Mouse (Mus musculus): ENCODE results near the gene Tulp4. TPM values are rescaled to one million over a fixed set of nuclear protein-coding genes. Genes with fewer than 3 reads are reported as not detected.

Gene Tulp4
- polyA plus RNA-seq, 1 experiment from 2014 or later, result 37.0 TPM

- Histone ChIP-seq H3K27ac (ENCODE audit: low read depth, low read length) (no peak overlapping the region), H3K27me3 (replicated peaks; ENCODE audit: control insufficient read depth, insufficient read depth, low read length) (no peaks in the 10 kb centered on the region), H3K9ac (ENCODE audit: low read depth, low read length) (no peak overlapping the region), H3K4me1 (replicated peaks; ENCODE audit: control insufficient read depth, insufficient read depth, low read length) (no peaks in the 10 kb centered on the region), H3K36me3 (ENCODE audit: control insufficient read depth, insufficient read depth) (no peaks in the 10 kb centered on the region), H3K9me3 (ENCODE audit: control insufficient read depth) (no peaks in the 10 kb centered on the region), H3K4me2 (replicated peaks; ENCODE audit: low read depth) (no peak overlapping the region), H3K4me3 (ENCODE audit: low read depth, low read length) (no peak overlapping the region)
- 60% methylated on average over 9 of the region's 9 CpGs for WGBS
- peak; percentile 56; the same call in 1 of the 2 replicates for ATAC-seq
- TF ChIP-seq CTCF (IDR thresholded peaks at IDR 0.05; ENCODE audit: low read depth), result no peak
These were observed 8.8 kb downstream of the Tulp4 start for GRCm38 (mm10) chr17:6115085-6115484.

GRCm38 (mm10) chr17:6117148-6117725, 11.0 kb downstream of the Tulp4 start:
- Histone ChIP-seq H3K4me1 (replicated peaks; ENCODE audit: control insufficient read depth, insufficient read depth, low read length) (no peaks in the 10 kb centered on the region), H3K27me3 (replicated peaks; ENCODE audit: control insufficient read depth, insufficient read depth, low read length) (no peaks in the 10 kb centered on the region), H3K27ac (ENCODE audit: low read depth, low read length) (no peak overlapping the region), H3K4me2 (replicated peaks; ENCODE audit: low read depth) (no peak overlapping the region), H3K9me3 (ENCODE audit: control insufficient read depth) (no peaks in the 10 kb centered on the region), H3K9ac (ENCODE audit: low read depth, low read length) (no peak overlapping the region), H3K4me3 (ENCODE audit: low read depth, low read length) (no peak overlapping the region), H3K36me3 (ENCODE audit: control insufficient read depth, insufficient read depth) (peaks cover 8% of the 10 kb centered on the region)
- 72% methylated on average over 4 of the region's 4 CpGs for WGBS
- ATAC-seq, result no peak
- TF ChIP-seq CTCF (IDR thresholded peaks at IDR 0.05; ENCODE audit: low read depth), result no peak

- H3K4me1 ChIP-seq (replicated peaks; ENCODE audit: control insufficient read depth, insufficient read depth, low read length), result no peaks in the 10 kb centered on the region
- no peak for TF ChIP-seq CTCF (IDR thresholded peaks at IDR 0.05; ENCODE audit: low read depth)
- peaks cover 15% of the 10 kb centered on the region for H3K36me3 ChIP-seq (ENCODE audit: control insufficient read depth, insufficient read depth)
- no peak for ATAC-seq
- H3K4me2 ChIP-seq (replicated peaks; ENCODE audit: low read depth), result no peak overlapping the region
- H3K27me3 ChIP-seq (replicated peaks; ENCODE audit: control insufficient read depth, insufficient read depth, low read length), result no peaks in the 10 kb centered on the region
- H3K4me3 ChIP-seq (ENCODE audit: low read depth, low read length), result no peak overlapping the region
- H3K9me3 ChIP-seq (ENCODE audit: control insufficient read depth), result no peaks in the 10 kb centered on the region
- WGBS, result 79% methylated on average over 3 of the region's 3 CpGs
- no peak overlapping the region for H3K27ac ChIP-seq (ENCODE audit: low read depth, low read length)
- no peak overlapping the region for H3K9ac ChIP-seq (ENCODE audit: low read depth, low read length)
These were observed 11.7 kb downstream of the Tulp4 start for GRCm38 (mm10) chr17:6117917-6118316.

- Histone ChIP-seq H3K4me1 (replicated peaks; ENCODE audit: control insufficient read depth, insufficient read depth, low read length) (no peaks in the 10 kb centered on the region), H3K9me3 (ENCODE audit: control insufficient read depth) (no peaks in the 10 kb centered on the region), H3K9ac (ENCODE audit: low read depth, low read length) (no peak overlapping the region), H3K4me3 (ENCODE audit: low read depth, low read length) (no peak overlapping the region), H3K36me3 (ENCODE audit: control insufficient read depth, insufficient read depth) (peaks cover 22% of the 10 kb centered on the region), H3K27me3 (replicated peaks; ENCODE audit: control insufficient read depth, insufficient read depth, low read length) (no peaks in the 10 kb centered on the region), H3K27ac (ENCODE audit: low read depth, low read length) (no peak overlapping the region), H3K4me2 (replicated peaks; ENCODE audit: low read depth) (no peak overlapping the region)
- TF ChIP-seq CTCF (IDR thresholded peaks at IDR 0.05; ENCODE audit: low read depth), result no peak
- WGBS, result 93% methylated on average over 4 of the region's 4 CpGs
- no peak for ATAC-seq
These were observed 12.6 kb downstream of the Tulp4 start for GRCm38 (mm10) chr17:6118861-6119260.

GRCm38 (mm10) chr17:6123776-6124175, 17.5 kb downstream of the Tulp4 start:
- Histone ChIP-seq H3K4me2 (replicated peaks; ENCODE audit: low read depth) (no peak overlapping the region), H3K36me3 (ENCODE audit: control insufficient read depth, insufficient read depth) (peaks cover 24% of the 10 kb centered on the region), H3K27ac (ENCODE audit: low read depth, low read length) (no peak overlapping the region), H3K9ac (ENCODE audit: low read depth, low read length) (no peak overlapping the region), H3K4me1 (replicated peaks; ENCODE audit: control insufficient read depth, insufficient read depth, low read length) (no peaks in the 10 kb centered on the region), H3K4me3 (ENCODE audit: low read depth, low read length) (no peak overlapping the region), H3K27me3 (replicated peaks; ENCODE audit: control insufficient read depth, insufficient read depth, low read length) (no peaks in the 10 kb centered on the region), H3K9me3 (ENCODE audit: control insufficient read depth) (no peaks in the 10 kb centered on the region)
- whole genome bisulfite sequencing, result 91% methylated on average over 4 of the region's 4 CpGs
- no peak for ATAC-seq
- no peak for TF ChIP-seq CTCF (IDR thresholded peaks at IDR 0.05; ENCODE audit: low read depth)

- ATAC-seq, result no peak
- H3K27ac ChIP-seq (ENCODE audit: low read depth, low read length), result no peak overlapping the region
- 98% methylated on average over 3 of the region's 3 CpGs for WGBS
- H3K9me3 ChIP-seq (ENCODE audit: control insufficient read depth), result no peaks in the 10 kb centered on the region
- no peak overlapping the region for H3K9ac ChIP-seq (ENCODE audit: low read depth, low read length)
- H3K27me3 ChIP-seq (replicated peaks; ENCODE audit: control insufficient read depth, insufficient read depth, low read length), result no peaks in the 10 kb centered on the region
- peaks cover 24% of the 10 kb centered on the region for H3K36me3 ChIP-seq (ENCODE audit: control insufficient read depth, insufficient read depth)
- no peaks in the 10 kb centered on the region for H3K4me1 ChIP-seq (replicated peaks; ENCODE audit: control insufficient read depth, insufficient read depth, low read length)
- no peak overlapping the region for H3K4me2 ChIP-seq (replicated peaks; ENCODE audit: low read depth)
- no peak for TF ChIP-seq CTCF (IDR thresholded peaks at IDR 0.05; ENCODE audit: low read depth)
- no peak overlapping the region for H3K4me3 ChIP-seq (ENCODE audit: low read depth, low read length)
These were observed 19.2 kb downstream of the Tulp4 start for GRCm38 (mm10) chr17:6125441-6125840.

GRCm38 (mm10) chr17:6128039-6128438, 21.8 kb downstream of the Tulp4 start:
- Histone ChIP-seq H3K9ac (ENCODE audit: low read depth, low read length) (no peak overlapping the region), H3K27ac (ENCODE audit: low read depth, low read length) (no peak overlapping the region), H3K27me3 (replicated peaks; ENCODE audit: control insufficient read depth, insufficient read depth, low read length) (no peaks in the 10 kb centered on the region), H3K4me1 (replicated peaks; ENCODE audit: control insufficient read depth, insufficient read depth, low read length) (no peaks in the 10 kb centered on the region), H3K4me3 (ENCODE audit: low read depth, low read length) (no peak overlapping the region), H3K4me2 (replicated peaks; ENCODE audit: low read depth) (no peak overlapping the region), H3K9me3 (ENCODE audit: control insufficient read depth) (no peaks in the 10 kb centered on the region), H3K36me3 (ENCODE audit: control insufficient read depth, insufficient read depth) (peaks cover 13% of the 10 kb centered on the region)
- no peak for ATAC-seq
- TF ChIP-seq CTCF (IDR thresholded peaks at IDR 0.05; ENCODE audit: low read depth), result no peak
- 42% methylated on average over 3 of the region's 3 CpGs for WGBS

Data from intestine, postnatal 0 days (tissue).